Mouse (Mus musculus): ENCODE measurements at regions not wholly inside any gene's neighbourhood (a gene's known extent, or its start where the extent isn't known, plus 50 kb on each side); places are given as distances from the start of the nearest gene placed in this dataset.
"Not testable (repeated sequence)": the region's sequence is repeated elsewhere in the genome, so short reads cannot be mapped to it uniquely, and the experiment has no call there.

- ATAC-seq (ENCODE audit: extremely low read depth, insufficient number of reproducible peaks, low FRiP score, poor library complexity, severe bottlenecking): not testable (repeated sequence)
Measured at GRCm38 (mm10) chr4:8462414-8462813, 223.6 kb upstream of the Car8 start.

- ATAC-seq (ENCODE audit: extremely low read depth, insufficient number of reproducible peaks, low FRiP score, poor library complexity, severe bottlenecking): no peak
Measured at GRCm38 (mm10) chr4:8454346-8454745, 215.5 kb upstream of the Car8 start.

DNA sequence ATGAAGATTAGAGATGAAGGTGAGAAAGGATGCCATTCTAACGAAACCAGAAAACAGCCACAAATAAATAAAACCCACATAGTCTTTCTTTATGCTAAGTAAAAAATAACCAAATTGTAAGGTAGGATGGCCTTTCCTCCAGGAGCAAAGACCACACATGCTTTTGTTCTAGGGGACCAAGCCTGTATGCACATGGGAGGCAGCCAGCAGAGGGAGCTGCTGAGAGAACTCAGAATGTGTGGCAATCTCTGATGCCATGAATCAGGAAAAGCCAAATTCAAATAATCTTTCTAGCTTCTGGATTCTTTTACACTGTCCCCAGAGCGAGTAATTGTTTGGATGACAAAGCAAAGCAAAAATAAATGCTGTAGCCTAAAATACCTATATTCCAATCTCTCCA lies 193.6 kb upstream of the Car8 start:
- ATAC-seq (ENCODE audit: extremely low read depth, insufficient number of reproducible peaks, low FRiP score, poor library complexity, severe bottlenecking): no peak

GRCm38 (mm10) chr4:8431032-8431332 lies 192.1 kb upstream of the Car8 start:
- ATAC-seq (ENCODE audit: extremely low read depth, insufficient number of reproducible peaks, low FRiP score, poor library complexity, severe bottlenecking): no peak

- ATAC-seq (ENCODE audit: extremely low read depth, insufficient number of reproducible peaks, low FRiP score, poor library complexity, severe bottlenecking): no peak
Measured at GRCm38 (mm10) chr4:8430269-8431031, 191.6 kb upstream of the Car8 start.

DNA sequence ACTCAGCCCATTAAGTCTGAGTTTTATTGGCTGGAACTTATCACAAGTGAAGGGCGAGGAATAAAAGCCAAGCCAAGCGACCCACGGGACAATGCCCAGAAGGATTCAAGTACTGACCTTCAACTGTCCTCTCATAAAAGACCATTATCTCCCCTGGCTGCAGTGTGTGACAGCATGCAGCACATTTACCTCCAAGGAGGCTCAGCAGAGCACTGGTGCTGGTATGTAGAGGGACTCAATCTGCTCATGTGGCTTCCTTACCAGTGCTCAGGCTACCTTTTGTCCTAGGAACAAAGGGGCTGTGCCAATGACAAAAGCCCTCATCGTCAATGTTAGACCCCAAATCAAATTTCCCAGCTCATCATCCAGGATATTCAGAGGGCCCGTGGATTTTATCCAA lies 190.9 kb upstream of the Car8 start:
- no peak for ATAC-seq (ENCODE audit: extremely low read depth, insufficient number of reproducible peaks, low FRiP score, poor library complexity, severe bottlenecking)

DNA sequence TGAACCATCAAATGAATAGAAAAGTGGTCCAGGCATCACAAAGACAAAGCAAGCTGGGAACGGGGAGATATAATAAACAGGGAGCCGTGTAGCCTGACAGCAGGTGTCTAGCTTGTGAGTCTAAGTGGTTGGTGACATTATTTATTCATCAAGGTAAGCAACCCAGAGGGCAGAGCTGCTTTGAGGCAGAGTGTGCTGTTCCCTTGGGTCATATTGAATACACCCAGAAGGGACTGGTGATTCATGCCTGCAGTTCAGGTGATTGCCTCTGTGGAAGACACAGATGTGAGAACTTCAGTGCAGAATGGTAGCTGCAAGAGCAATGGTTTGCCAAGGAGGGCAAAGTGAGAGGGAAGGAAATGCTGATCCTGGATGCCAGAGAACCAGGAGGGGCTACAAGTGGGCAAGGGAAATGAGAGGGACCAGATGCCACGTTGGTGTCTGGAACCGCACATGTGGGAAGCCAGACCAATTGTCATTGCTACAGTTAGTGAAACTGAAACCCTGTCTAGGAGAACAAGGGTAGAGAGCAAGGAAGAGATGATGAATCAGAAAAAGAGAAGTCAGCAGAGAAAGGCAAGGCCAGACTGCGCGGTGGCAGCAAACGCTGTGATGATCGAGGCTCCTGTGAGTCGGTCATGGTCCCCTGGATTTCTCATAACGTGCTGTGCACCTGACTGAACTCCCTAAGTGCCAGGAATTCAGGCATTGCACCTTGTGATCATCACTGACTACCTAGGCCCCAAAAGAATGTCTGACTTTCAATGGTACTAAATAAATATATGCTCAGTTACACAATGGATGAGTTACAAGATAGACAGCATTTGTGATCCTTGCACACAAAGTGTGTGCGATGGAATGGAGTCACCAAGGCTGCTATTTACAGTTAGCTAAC lies 190.0 kb upstream of the Car8 start:
- no peak for ATAC-seq (ENCODE audit: extremely low read depth, insufficient number of reproducible peaks, low FRiP score, poor library complexity, severe bottlenecking)

DNA sequence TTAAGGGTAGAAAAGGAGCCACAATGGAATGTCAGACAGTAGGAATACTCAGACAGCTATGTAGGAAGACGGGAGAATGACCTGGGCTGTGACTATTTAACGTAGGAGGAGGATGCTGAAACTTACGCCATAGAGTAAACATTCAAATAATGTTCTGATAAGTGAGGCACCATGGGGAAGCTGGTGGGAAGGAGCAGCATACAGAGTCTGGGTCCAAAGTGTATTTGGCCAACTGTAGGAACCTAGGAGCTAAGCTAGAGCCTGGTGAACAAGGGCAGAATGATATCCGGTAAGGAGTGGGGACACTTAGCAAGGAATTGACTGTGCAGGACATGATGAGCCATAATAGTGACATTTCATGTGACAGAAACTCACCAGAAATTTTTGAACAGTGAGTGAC lies 189.0 kb upstream of the Car8 start:
- no peak for ATAC-seq (ENCODE audit: extremely low read depth, insufficient number of reproducible peaks, low FRiP score, poor library complexity, severe bottlenecking)

DNA sequence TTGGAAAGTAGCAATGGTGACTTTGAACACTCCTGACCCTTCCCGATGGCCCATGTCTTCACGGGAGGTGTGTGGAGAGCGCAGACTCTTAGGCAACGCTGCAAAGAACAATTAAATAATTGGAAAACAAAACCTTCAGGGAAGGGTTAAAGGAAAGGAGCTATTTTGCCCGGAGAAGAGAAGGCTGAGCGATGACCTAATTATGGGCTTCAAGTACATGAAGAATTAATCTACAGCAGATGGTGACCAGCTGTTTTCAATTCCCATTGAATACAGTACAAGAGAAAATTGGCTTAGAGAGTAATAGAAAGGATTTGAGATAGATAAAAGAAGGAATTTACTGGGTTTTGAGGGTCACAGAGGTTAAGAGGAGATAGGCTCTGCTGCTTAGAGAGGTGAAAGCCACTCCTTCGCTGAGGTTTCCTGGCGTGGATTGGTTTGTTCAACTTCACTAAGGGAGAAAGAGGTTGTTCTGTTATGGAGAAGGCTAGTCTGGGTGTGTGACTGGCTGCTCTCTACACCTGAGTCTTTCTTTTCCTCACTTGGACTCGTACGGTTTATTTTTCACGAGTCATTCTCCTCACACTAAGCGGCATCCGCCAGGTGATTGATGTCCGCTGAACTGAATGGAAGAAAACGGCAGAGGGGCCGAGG lies 184.7 kb upstream of the Car8 start:
- no peak for ATAC-seq (ENCODE audit: extremely low read depth, insufficient number of reproducible peaks, low FRiP score, poor library complexity, severe bottlenecking)

DNA sequence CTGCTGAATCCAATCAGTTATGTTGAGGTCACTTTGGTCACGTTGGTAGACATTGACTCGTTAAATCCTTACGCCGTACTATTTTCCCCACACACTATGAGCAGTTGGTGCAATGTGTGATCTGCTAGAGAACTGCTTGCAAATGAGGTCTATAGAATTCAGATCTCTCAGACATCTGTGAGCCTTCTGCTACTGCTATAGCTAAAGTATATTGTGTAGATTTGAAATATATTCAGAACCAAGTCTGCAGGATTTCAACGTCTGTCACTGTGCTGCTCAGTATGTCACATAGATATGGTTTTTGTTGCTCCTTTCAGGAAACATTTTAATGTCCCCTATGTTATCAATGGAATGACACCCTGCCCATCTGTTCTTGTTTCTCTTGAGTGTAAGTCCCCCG lies 182.4 kb upstream of the Car8 start:
- ATAC-seq (ENCODE audit: extremely low read depth, insufficient number of reproducible peaks, low FRiP score, poor library complexity, severe bottlenecking): no peak

DNA sequence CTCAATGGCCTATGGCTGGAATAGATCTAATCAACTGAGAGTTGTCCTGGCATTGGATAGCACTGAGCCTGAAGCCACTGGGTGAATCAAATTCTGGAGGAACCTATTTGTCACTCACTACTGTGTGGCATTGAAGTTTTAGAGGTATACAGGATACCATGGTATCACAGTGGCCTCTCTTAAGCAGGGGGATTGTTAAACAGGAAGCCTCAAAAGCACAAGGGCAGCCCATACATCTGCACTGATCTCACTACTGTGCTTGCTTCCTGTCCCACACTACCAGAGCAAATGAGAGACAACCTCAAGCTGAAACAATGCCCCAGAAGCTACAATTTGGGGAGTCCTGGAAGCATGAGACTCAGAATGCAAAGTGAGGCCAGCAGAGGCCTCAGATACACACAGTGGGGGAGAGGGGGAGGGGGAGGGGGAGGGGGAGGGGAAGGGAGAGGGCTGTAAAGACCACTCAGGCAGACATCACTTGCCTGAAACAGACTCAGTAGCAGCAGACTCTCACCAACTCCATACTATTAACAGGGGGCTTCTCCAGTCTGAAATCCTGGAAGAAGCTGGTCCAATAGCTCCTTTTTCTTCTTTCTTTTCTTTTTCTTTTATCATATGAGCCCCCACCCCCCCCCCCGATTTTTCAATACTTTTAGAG lies 179.7 kb upstream of the Car8 start:
- no peak for ATAC-seq (ENCODE audit: extremely low read depth, insufficient number of reproducible peaks, low FRiP score, poor library complexity, severe bottlenecking)

DNA sequence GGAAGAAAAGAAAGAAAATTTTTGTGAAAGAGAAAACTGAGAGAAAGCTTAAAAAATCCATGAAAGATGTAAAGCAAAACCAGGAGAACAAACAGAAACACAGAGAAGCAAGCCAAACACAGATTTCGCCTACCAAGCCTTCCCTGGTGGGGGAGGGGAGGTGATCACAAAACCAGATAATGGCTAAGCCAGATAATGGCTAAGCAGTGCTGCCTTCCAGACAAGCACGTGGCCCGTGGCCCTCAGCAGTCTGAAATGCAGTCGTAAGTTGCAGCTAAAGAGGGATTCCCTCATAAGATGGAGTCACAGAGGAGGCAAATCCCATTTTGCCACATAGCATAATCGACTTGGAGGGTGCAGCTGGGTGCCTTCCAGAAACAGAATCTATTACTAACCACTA lies 179.0 kb upstream of the Car8 start:
- ATAC-seq (ENCODE audit: extremely low read depth, insufficient number of reproducible peaks, low FRiP score, poor library complexity, severe bottlenecking): no peak

DNA sequence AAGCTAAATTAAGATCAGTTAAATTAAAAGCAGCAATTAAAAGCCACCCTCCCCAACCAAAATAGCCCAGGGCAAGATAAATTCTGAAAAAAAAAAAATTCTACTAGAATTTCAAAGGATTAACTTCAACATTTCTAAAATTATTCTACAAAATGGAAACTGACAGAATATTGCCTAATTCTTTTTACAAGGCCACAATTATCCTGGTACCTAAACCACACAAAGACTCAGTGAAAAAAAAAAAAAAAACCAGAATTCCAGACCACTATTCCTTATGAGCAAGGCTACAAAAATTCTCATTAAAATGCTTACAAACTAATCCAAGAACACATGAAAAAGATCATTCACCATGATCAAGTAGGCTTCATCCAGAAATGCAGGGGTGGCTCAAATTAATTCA lies 174.5 kb upstream of the Car8 start:
- no peak for ATAC-seq (ENCODE audit: extremely low read depth, insufficient number of reproducible peaks, low FRiP score, poor library complexity, severe bottlenecking)

- ATAC-seq (ENCODE audit: extremely low read depth, insufficient number of reproducible peaks, low FRiP score, poor library complexity, severe bottlenecking): no peak
Measured at GRCm38 (mm10) chr4:8400069-8400468, 161.2 kb upstream of the Car8 start.

GRCm38 (mm10) chr4:8399430-8399829 lies 160.6 kb upstream of the Car8 start:
- no peak for ATAC-seq (ENCODE audit: extremely low read depth, insufficient number of reproducible peaks, low FRiP score, poor library complexity, severe bottlenecking)

GRCm38 (mm10) chr4:8398969-8399368 lies 160.1 kb upstream of the Car8 start:
- ATAC-seq (ENCODE audit: extremely low read depth, insufficient number of reproducible peaks, low FRiP score, poor library complexity, severe bottlenecking): no peak

DNA sequence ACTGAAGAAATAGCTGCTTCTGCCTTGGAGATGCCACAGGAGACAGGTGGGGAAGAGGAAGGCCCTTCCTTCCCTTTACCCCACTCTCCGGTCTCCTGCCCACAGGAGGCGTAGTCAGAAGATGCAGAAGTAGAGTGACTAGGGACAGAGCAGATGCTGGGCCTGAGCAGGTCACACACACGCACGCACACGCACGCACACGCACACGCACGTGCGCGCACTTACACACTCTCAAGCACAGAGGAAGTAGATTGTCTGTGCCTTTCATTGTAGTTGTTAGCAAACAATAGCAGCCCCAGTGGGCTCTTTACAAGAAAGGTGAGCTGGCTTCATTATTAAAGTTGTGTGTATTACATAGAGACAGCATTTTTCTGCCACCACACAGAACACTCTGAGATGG lies 144.3 kb upstream of the Car8 start:
- ATAC-seq (ENCODE audit: extremely low read depth, insufficient number of reproducible peaks, low FRiP score, poor library complexity, severe bottlenecking): no peak

DNA sequence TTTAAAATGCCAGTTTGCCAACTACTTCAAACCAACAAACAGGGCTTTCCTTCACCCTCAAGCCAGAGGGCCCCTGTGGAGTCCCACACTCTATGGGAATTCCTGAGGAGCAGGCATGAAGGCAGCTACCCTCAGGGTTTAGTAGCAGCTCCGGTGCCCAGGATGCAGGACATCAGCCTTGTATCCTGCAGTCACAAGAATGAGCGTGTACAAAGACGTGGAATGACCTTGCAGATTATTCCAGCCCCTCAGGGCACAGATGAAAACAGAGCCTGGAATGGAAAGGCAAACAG lies 143.2 kb upstream of the Car8 start:
- ATAC-seq (ENCODE audit: extremely low read depth, insufficient number of reproducible peaks, low FRiP score, poor library complexity, severe bottlenecking): no peak

- no peak for ATAC-seq (ENCODE audit: extremely low read depth, insufficient number of reproducible peaks, low FRiP score, poor library complexity, severe bottlenecking)
Measured at GRCm38 (mm10) chr4:8381408-8382124, 142.7 kb upstream of the Car8 start.

All from neutrophil, adult 5-6 weeks (primary cell).